Mouse (Mus musculus) kidney, embryonic 15.5 days (tissue): ENCODE results near the gene Tex22. TPM values are rescaled to one million over a fixed set of nuclear protein-coding genes. Genes with fewer than 3 reads are reported as not detected.

Experiments used
- ATAC-seq: fragments of 200-750 bp; cut with Nextera tagmentation; replicated peaks from 2 replicates; pipeline ENCODE4 v1.8.0; 2017; ENCODE audit warnings: moderate TSS enrichment; ENCODE audit not compliant: low FRiP score
- H3K27ac ChIP-seq: fragments of 300-500 bp; sonication (generic); 2 replicates; pipeline ENCODE4 v1.5.1; 2015; ENCODE audit warnings: mild to moderate bottlenecking, inconsistent platforms
- H3K27me3 ChIP-seq: fragments of 300-500 bp; sonication (generic); 2 replicates; pipeline ENCODE4 v1.6.1; 2015; ENCODE audit warnings: inconsistent platforms
- H3K36me3 ChIP-seq: fragments of 300-500 bp; sonication (generic); 2 replicates; pipeline ENCODE4 v1.6.1; 2015; ENCODE audit warnings: inconsistent platforms
- H3K4me1 ChIP-seq: fragments of 300-500 bp; sonication (generic); 2 replicates; pipeline ENCODE4 v1.6.1; 2015; ENCODE audit warnings: inconsistent platforms
- H3K4me2 ChIP-seq: fragments of 300-500 bp; sonication (generic); 2 replicates; pipeline ENCODE4 v1.6.1; 2015; ENCODE audit warnings: moderate library complexity, mild to moderate bottlenecking, inconsistent platforms
- H3K4me3 ChIP-seq: fragments of 300-500 bp; sonication (generic); replicated peaks from 2 replicates; pipeline ENCODE4 v1.5.1; 2015; ENCODE audit warnings: mild to moderate bottlenecking, inconsistent platforms
- H3K9ac ChIP-seq: fragments of 300-500 bp; sonication (generic); 2 replicates; pipeline ENCODE4 v1.6.1; 2015; ENCODE audit warnings: mild to moderate bottlenecking, inconsistent platforms
- H3K9me3 ChIP-seq: fragments of 300-500 bp; sonication (generic); replicated peaks from 2 replicates; pipeline ENCODE4 v1.6.1; 2016; ENCODE audit warnings: inconsistent platforms
- WGBS: fragments of 180-500 bp; shearing (Covaris S2); methylation state at CpG from one replicate; pipeline ENCODE4 v1.1.7; 2015; ENCODE audit warnings: mixed read lengths; 5-methylcytosine and 5-hydroxymethylcytosine counted together
- microRNA-seq: library from miRNA; unstranded; fragments of <30 nt; microRNA quantifications from one replicate; pipeline ENCODE4, GENCODE M21; 2016
- polyA plus RNA-seq: library from polyadenylated mRNA; unstranded; fragments of >200 nt; fragmentation: Nextera tagmentation; extraction: Ambion mirVana; gene quantifications from 2 replicates; pipeline ENCODE4 v1.2.1, GENCODE M21; 2015

Tex22 gene
- polyA plus RNA-seq, 1 experiment from 2014 or later = not detected

DNA sequence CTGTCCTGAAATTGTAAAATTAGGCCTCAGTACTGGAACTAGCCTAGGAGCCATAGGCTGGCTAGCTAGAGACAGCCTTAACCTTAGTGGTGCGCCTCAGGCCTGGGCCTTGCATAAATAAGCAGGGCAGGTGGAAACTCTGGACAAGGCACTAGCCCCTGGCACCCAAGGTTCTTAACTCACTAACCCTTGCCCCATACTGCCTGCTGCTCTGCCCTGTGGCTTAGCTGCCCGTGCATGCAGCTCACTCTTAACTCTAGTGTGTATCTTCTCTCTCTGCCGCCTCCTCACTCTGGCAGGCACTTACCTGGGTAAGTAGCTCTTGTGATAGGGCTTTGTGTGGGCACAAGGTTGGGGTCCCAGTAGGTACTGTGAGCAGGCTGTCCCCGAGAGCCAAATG lies 60.2 kb downstream of the Tex22 start:
- no peak overlapping the region for H3K27ac ChIP-seq
- H3K4me1 ChIP-seq = peaks cover 14% of the 10 kb centered on the region
- no peak for ATAC-seq
- no peaks in the 10 kb centered on the region for H3K27me3 ChIP-seq
- H3K4me3 ChIP-seq = no peak overlapping the region
- H3K9me3 ChIP-seq = no peaks in the 10 kb centered on the region
- 93% methylated on average over 4 of the region's 4 CpGs for WGBS
- H3K9ac ChIP-seq = no peak overlapping the region
- no peak overlapping the region for H3K4me2 ChIP-seq
- H3K36me3 ChIP-seq = peaks cover 91% of the 10 kb centered on the region

DNA sequence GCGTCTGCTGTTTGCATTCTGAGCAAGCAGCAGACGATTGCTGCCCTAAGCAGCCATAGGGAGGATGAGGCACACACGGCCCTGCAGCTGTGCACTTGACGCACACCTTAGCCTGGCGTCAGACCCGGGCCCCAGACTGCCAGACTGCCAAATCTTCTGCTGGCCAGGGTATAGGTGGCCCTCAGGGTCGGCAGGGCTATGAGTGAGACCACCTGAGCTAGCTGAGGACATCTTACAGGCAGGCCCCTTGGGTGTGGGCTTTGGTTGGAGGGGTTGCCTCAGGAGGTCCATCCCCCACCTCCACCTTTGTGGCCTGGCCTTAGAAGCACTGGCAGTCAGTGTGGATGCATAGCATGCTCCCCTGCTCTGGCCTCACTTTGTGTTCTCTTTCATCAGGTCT lies 61.1 kb downstream of the Tex22 start:
- Histone ChIP-seq H3K9me3 (no peaks in the 10 kb centered on the region), H3K4me1 (peaks cover 23% of the 10 kb centered on the region), H3K9ac (no peak overlapping the region), H3K27ac (no peak overlapping the region), H3K36me3 (peaks cover 82% of the 10 kb centered on the region), H3K4me3 (no peak overlapping the region), H3K4me2 (no peak overlapping the region), H3K27me3 (no peaks in the 10 kb centered on the region)
- WGBS = 93% methylated on average over 7 of the region's 7 CpGs
- ATAC-seq = no peak

DNA sequence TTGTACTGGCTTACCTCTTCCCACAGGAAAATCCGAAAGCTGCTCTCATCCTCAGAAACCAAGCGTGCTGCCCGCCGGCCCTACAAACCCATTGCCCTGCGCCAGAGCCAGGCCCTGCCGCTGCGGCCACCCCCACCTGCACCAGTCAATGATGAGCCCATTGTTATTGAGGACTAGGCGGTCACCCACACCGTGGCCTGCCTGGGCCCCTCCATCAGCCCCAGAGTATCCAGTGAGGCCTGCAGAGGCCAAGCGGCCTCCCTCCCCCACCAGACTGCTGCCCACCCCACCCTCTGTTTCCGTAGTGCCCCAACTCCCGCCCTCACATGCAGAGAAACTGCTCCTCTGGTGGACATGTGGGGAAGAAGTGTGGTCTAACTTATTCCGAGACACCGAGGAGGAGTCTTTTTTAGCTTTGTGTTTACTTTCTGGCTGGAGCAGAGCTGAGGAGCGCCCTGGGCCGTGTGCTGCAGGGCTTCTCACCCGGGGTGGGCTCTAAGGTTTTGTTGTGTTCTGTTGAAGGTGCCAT lies 62.3 kb downstream of the Tex22 start:
- peaks cover 71% of the 10 kb centered on the region for H3K36me3 ChIP-seq
- no peak overlapping the region for H3K9ac ChIP-seq
- no peak overlapping the region for H3K4me2 ChIP-seq
- peaks cover 35% of the 10 kb centered on the region for H3K4me1 ChIP-seq
- H3K9me3 ChIP-seq = no peaks in the 10 kb centered on the region
- no peak for ATAC-seq
- 87% methylated on average over 17 of the region's 17 CpGs for WGBS
- no peak overlapping the region for H3K4me3 ChIP-seq
- H3K27ac ChIP-seq = no peak overlapping the region
- no peaks in the 10 kb centered on the region for H3K27me3 ChIP-seq

DNA sequence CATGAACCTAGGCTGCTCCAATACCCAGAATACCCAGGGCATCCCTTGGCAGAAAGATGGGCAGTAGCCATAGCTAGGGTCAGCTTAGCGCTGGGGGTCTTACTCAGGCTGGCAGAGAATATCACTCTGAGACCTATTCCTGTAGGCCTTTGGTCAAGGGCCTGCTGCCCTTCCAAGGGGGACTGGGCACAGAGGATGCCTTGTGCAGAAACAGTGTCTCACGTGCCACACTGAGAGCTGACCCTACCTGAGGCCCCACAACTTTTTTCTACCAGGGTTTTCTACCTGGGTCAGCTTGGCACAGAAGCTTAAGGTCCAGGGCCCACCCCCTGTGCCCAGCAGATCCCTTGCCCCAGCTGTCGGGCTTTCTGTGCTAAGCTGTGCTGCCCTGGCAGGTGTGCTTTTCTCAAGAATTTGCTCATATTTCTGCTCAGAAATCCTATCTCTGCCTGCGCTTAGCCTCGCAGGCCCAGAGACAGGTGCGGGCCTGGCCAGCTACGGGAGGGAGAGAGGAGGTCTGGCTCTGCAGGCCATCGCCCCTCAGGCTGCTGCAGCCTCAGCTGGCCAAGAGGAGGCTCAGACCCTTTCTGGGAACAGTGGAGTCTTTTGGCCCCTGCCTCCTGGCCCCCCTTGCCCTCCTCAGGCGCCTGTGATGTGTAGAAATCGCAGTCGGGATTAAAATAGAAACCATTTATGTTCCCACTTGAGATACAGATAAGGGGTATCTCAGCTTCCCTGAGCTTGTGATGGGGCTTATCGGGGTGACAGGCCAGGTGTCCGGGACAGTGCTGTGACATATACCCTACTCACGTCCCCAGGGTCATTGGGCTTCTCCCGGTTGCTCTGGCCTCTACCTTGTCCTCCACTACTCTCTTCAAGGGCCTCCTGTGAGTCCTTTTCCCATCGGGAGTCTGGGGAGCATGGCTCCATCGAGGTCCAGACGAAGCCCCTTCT lies 63.2 kb downstream of the Tex22 start:
- H3K4me2 ChIP-seq = no peak overlapping the region
- H3K4me1 ChIP-seq = peaks cover 44% of the 10 kb centered on the region
- no peaks in the 10 kb centered on the region for H3K27me3 ChIP-seq
- H3K9ac ChIP-seq = no peak overlapping the region
- no peaks in the 10 kb centered on the region for H3K9me3 ChIP-seq
- H3K27ac ChIP-seq = no peak overlapping the region
- peaks cover 61% of the 10 kb centered on the region for H3K36me3 ChIP-seq
- no peak overlapping the region for H3K4me3 ChIP-seq
- ATAC-seq = no peak
- 88% methylated on average over 18 of the region's 18 CpGs for WGBS

DNA sequence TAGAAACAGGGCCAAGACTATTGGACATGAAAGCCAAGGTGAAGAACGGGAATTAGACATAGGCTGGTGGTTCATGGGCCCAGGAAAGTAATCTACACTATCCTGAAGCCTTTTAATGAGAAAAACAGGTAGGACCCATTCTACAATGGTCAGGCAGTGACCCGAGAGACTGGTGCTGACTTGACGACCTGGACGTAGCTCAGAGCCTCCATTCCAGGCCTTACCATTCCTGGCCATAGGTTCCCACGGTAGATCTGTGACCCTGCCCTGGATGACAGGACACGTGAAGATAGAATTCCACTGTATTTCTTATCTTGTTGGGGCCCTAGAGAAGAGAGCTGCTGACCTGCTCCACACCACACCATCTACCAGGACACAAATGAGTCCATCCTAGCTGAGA lies 64.0 kb downstream of the Tex22 start:
- ATAC-seq = no peak
- H3K4me1 ChIP-seq = peaks cover 52% of the 10 kb centered on the region
- no peaks in the 10 kb centered on the region for H3K9me3 ChIP-seq
- no peak overlapping the region for H3K4me3 ChIP-seq
- WGBS = 75% methylated on average over 6 of the region's 6 CpGs
- H3K27ac ChIP-seq = no peak overlapping the region
- no peak overlapping the region for H3K9ac ChIP-seq
- no peaks in the 10 kb centered on the region for H3K27me3 ChIP-seq
- peaks cover 54% of the 10 kb centered on the region for H3K36me3 ChIP-seq
- H3K4me2 ChIP-seq = no peak overlapping the region

Small RNA genes lying within 50 kb of the gene (microRNA-seq; reads per million reads assigned to microRNA genes)
- not detected for gene Gm44471

Other genes with a start within 250 kb of the Tex22 start
- gene Cdca4, start 245.1 kb upstream of the Tex22 start, polyA plus RNA-seq = 113 and 122 TPM in 2 replicates
- 0.12 and 0.14 TPM in 2 replicates for gene Gpr132, start 206.3 kb upstream of the Tex22 start, polyA plus RNA-seq
- 3.0 and 3.5 TPM in 2 replicates for gene Jag2, start 144.7 kb upstream of the Tex22 start, polyA plus RNA-seq
- 87.5 and 88.5 TPM in 2 replicates for gene Nudt14, start 132.4 kb upstream of the Tex22 start, polyA plus RNA-seq
- gene Btbd6, start 98.0 kb upstream of the Tex22 start, polyA plus RNA-seq = 24.7 and 25.3 TPM in 2 replicates
- 62.4 and 70.4 TPM in 2 replicates for gene Brf1, start 73.8 kb upstream of the Tex22 start, polyA plus RNA-seq
- gene Pacs2, start 60.0 kb upstream of the Tex22 start, polyA plus RNA-seq = 12.6 and 14.3 TPM in 2 replicates
- 16.0 and 16.3 TPM in 2 replicates for gene Mta1, start 23.8 kb downstream of the Tex22 start, polyA plus RNA-seq
- 203 and 210 TPM in 2 replicates for gene Crip2, start 65.7 kb downstream of the Tex22 start, polyA plus RNA-seq
- 309 and 310 TPM in 2 replicates for gene Crip1, start 71.8 kb downstream of the Tex22 start, polyA plus RNA-seq
- 40.2 and 42.0 TPM in 2 replicates for gene Tedc1, start 81.9 kb downstream of the Tex22 start, polyA plus RNA-seq
- gene Tmem121, start 111.4 kb downstream of the Tex22 start, polyA plus RNA-seq = 9.5 and 10.5 TPM in 2 replicates